Mouse (Mus musculus) liver, embryonic 14.5 days (tissue): ENCODE data around the gene Klhdc8b.

Source experiments
- CTCF ChIP-seq: IDR thresholded peaks from 2 replicates; pipeline ENCODE4 v1.5.1; 2016; ENCODE audit warnings: antibody characterized with exemption, low read depth, control low read depth
- EP300 ChIP-seq: IDR thresholded peaks from 2 replicates; pipeline ENCODE4 v1.6.1; 2016; ENCODE audit warnings: antibody characterized with exemption, low read depth

DNA sequence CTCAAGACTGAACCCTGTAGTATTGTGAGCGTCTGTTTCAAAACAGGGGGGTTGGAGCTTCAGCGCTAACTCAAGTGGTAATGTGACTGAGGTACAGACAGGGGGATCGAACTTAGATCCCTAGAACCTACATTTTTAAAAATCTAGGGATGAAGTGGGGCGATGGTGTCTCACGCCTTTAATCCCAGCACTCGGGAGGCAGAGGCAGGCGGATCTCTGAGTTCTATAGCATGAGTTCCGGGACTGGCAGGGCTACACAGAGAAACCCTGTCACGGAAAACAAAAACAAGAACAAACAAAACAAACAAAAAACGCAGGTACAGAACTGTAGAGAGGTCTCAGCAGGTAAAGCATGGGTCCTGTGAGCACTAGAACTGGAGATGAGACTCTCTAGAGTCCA, 4.4 kb downstream of the Klhdc8b start:
- TF ChIP-seq CTCF = no peak
- no peak for TF ChIP-seq EP300
